Mouse (Mus musculus): Measurements from ENCODE around the gene Ferd3l.

Ferd3l gene

DNA sequence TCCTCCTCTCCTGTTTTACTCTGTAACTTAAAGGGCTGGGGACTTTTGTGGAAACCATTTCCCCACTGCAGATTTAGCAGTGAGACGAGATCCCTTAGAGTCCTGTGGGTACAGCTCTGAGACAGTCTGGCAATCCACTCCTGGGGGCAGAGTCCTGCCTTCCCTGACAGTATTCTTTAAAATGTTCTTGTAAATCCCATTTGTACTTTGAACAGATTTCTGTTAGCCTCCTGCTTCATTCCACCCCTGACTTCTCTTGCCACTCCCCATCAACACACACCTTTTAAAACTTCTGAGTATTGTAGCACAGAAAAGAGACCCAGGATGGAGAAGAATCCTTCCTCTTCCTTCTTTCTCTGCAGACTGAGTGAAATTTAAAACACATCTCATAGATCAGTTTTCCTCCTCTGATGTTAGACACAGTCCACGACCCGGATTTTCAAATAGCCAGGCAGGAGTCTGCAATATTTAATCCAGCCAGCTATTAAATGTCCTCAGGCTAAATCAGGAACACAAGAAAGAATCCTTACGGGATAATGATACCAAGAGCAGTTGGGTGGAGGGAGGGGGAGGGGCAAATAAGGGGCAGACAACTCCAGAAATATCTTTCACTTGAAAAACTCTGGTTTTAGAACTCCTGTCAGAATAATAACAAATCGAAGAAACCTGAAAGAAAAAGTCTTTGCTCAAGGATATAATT lies 37.6 kb downstream of the Ferd3l start:
- no peak for DNase-seq (ENCODE audit: low spot score)

DNA sequence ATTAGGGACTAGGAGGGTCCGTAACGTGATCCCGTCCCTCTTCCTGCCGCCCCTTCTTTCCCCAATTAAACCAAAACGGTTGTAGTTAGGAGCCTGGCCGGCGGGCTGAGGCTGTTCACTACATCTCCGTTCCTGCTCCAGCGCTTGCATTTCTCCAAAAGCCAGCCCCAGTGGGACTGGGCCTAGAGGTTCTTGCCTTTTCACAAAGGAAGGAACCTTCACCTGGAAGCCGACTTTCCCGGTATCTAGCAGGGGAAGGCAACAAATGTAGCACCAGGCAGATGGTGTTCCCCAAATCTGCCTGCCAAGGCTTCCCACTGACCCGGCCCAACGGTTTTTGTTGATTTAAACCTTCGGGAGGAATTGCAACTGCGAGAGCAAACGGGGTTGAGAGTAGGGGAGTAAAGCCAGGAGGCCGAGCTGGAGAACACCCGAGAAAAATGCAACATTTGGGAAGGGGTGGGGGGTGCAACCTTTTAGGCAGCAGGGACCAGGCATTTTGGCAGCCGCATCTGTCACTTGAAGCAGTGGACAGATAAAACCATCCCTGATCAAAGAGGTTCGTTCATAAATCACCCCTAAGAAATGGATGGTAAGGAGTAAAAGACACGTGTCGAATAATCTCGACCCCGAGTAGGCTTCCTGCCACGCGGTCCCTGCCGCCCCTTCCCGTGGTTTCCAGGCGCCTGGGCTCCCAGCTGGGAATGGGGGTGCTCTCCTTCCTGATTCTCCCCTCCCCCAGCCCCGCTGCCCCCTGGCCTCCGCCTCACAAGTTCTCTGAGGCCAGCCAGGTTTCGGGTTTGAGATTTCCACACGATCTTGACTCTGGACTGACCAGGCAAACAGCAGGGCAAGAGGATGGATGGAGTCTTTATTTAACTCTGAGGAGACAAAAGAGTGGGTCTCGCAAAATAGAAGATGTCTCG lies 38.5 kb downstream of the Ferd3l start:
- DNase-seq (ENCODE audit: low spot score), result no peak

DNA sequence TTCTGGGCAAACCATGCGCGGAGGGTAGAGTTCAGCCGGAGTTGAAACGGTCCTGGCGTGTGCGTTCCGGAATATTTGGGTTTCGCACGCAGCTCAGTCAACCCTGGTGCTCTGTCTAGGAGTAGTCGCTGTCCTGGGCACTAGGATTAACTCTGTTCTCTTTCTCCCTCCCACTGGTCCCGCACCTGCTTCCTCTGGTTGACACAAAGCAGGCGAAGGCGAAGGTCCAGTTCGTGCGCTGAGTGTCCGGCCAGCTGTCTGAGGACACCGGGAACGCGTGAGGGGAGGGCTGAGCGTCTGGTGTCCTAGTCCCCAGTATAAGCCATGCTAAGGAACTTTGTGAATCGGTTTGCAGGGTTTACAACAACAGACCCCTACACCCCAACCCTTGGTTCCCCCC lies 39.3 kb downstream of the Ferd3l start:
- DNase-seq (ENCODE audit: low spot score), result no peak

DNA sequence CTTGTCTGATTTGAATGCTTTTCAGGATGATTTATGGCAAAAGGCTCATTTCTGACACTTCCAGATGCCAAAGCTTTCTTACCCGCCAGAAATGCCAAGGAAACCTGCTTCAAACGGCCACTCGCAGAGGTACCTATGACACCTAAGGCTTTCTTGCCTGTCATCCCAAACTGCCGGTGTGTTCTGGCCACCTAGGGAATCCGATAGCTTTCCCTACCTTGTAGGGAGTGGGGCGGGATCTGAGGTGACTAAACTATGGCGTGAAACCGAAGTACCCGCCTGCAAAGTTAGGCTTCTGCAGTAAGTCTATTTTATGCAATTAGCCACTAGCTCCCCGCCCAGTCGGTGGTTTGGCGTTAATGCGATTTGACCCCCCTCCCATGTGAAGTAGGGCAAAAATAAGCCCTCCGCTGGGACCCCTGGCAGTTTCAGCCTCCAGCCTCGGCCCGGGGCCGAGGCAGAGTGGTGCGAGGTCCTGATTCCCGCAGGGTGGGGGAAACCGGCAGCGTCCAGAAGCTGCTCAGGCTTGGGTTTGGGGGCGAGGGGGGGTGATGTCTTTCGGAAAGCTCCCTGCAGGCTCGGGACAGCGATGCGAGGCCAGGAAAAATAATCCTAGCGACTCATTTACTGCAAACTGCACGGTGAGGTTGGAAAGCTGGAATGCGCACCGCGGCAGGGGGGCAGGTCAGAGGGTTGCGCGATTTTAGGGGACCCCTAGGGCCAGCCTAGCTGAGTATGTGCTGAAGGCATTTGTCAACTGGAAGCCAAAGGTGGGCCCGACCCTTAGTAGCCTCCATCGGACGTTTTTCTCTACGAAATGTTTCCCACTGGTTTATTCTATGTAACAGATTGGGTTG lies 40.0 kb downstream of the Ferd3l start:
- DNase-seq (ENCODE audit: low spot score), result no peak

DNA sequence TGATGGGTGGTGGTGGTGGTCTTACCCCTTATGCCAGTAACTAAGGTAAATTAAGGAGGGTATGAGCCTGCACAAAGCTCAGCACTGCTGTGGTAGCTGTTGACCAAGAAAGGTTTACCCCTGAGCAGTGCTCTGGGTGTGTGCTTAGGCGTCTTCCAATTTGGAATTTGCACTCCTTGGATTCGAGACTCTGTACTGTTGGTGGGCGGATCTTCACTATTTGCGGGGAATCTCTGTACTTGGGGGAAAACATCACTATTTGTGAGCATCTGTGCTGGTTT lies 40.6 kb downstream of the Ferd3l start:
- DNase-seq (ENCODE audit: low spot score), result no peak
